Mouse (Mus musculus) hindbrain, embryonic 10.5 days (tissue): ENCODE data around the gene Evl. TPM values are rescaled to one million over a fixed set of nuclear protein-coding genes. Genes with fewer than 3 reads are reported as not detected.
"Not testable (repeated sequence)": the region's sequence is repeated elsewhere in the genome, so short reads cannot be mapped to it uniquely, and the experiment has no call there.

Source experiments
- DNase-seq: peaks from one replicate; pipeline ENCODE4 v3.0.0-alpha.2; 2017; ENCODE audit warnings: low spot score
- H3K27ac ChIP-seq: fragments of 300-500 bp; sonication (generic); 2 replicates; pipeline ENCODE4 v1.5.1; 2016; ENCODE audit warnings: mild to moderate bottlenecking, moderate library complexity
- H3K27me3 ChIP-seq: fragments of 300-500 bp; sonication (generic); 2 replicates; pipeline ENCODE4 v1.6.1; 2016; ENCODE audit warnings: mild to moderate bottlenecking; ENCODE audit not compliant: poor library complexity, insufficient read depth, severe bottlenecking
- H3K36me3 ChIP-seq: fragments of 300-500 bp; sonication (generic); 2 replicates; pipeline ENCODE4 v1.6.1; 2016; ENCODE audit warnings: mild to moderate bottlenecking, moderate library complexity
- H3K4me1 ChIP-seq: fragments of 300-500 bp; sonication (generic); replicated peaks from 2 replicates; pipeline ENCODE4 v1.6.1; 2016; ENCODE audit warnings: mild to moderate bottlenecking
- H3K4me3 ChIP-seq: fragments of 300-500 bp; sonication (generic); 2 replicates; pipeline ENCODE4 v1.5.1; 2016; ENCODE audit warnings: mild to moderate bottlenecking, moderate library complexity
- H3K9me3 ChIP-seq: fragments of 300-500 bp; sonication (generic); 2 replicates; pipeline ENCODE4 v1.6.1; 2016; ENCODE audit warnings: mild to moderate bottlenecking, moderate library complexity
- WGBS: fragments of 180-500 bp; shearing (Covaris S2); methylation state at CpG from one replicate; pipeline ENCODE4 v1.1.7; 2016; 5-methylcytosine and 5-hydroxymethylcytosine counted together
- polyA plus RNA-seq: library from polyadenylated mRNA; unstranded; fragments of >200 nt; fragmentation: Nextera tagmentation; extraction: Ambion mirVana; gene quantifications from 2 replicates; pipeline ENCODE4 v1.2.1, GENCODE M21; 2016

The Evl gene
- 59.1 and 75.2 TPM in 2 replicates for polyA plus RNA-seq

GRCm38 (mm10) chr12:108554120-108554841, at the start of gene Evl:
TSS of gene Evl (plus strand) at chr12:108554720.
- Histone ChIP-seq H3K4me3 (peak within 1 kb of the TSS; percentile 97), H3K4me1 (peaks cover 62% of the 10 kb centered on the region), H3K27me3 (no peaks in the 10 kb centered on the region; the same call in 1 of the 2 replicates), H3K36me3 (no peaks in the 10 kb centered on the region), H3K27ac (peak within 1 kb of the TSS; percentile 98), H3K9me3 (no peaks in the 10 kb centered on the region)
- peak; percentile 99 for DNase-seq
- 1% methylated on average over 47 of the region's 50 CpGs for WGBS

- Histone ChIP-seq H3K27me3 (no peaks in the 10 kb centered on the region), H3K4me1 (peaks cover 20% of the 10 kb centered on the region), H3K9me3 (no peaks in the 10 kb centered on the region), H3K4me3 (no peak overlapping the region), H3K36me3 (peaks cover 42% of the 10 kb centered on the region), H3K27ac (no peak overlapping the region)
- no peak for DNase-seq
- WGBS: 84% methylated on average over 2 of the region's 2 CpGs
These were observed 48.7 kb upstream of the Evl start for GRCm38 (mm10) chr12:108505846-108506245.

DNA sequence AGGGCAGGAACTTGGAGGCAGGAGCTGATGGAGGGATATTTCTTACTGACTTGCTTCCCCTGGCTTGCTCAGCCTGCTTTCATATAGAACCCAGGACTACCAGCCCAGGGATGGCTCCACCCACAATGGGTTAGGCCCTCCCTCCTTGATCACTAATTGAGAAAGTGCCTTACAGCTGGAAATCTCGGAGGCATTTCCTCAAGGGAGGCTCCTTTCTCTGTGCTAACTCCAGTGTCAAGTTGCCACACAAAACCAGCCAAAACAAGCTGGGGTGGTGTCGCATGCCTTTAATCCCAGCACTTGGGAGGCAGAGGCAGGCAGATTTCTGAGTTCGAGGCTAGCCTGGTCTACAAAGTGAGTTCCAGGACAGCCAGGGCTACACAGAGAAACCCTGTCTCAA, 47.5 kb upstream of the Evl start:
- H3K36me3 ChIP-seq: peaks cover 48% of the 10 kb centered on the region
- not testable (repeated sequence) for DNase-seq, H3K4me3 ChIP-seq, H3K9me3 ChIP-seq, H3K27me3 ChIP-seq, H3K27ac ChIP-seq
- 91% methylated on average over 3 of the region's 3 CpGs for WGBS
- H3K4me1 ChIP-seq: peaks cover 20% of the 10 kb centered on the region

GRCm38 (mm10) chr12:108510571-108510970, 43.9 kb upstream of the Evl start:
- no peak for DNase-seq
- Histone ChIP-seq H3K4me1 (0 out of 2 replicates have a peak, but pooled peaks cover 2% of the 10 kb centered on the region), H3K36me3 (peaks cover 63% of the 10 kb centered on the region), H3K4me3 (no peak overlapping the region), H3K27ac (no peak overlapping the region), H3K27me3 (no peaks in the 10 kb centered on the region), H3K9me3 (no peaks in the 10 kb centered on the region)
- 74% methylated on average over 7 of the region's 7 CpGs for WGBS

DNA sequence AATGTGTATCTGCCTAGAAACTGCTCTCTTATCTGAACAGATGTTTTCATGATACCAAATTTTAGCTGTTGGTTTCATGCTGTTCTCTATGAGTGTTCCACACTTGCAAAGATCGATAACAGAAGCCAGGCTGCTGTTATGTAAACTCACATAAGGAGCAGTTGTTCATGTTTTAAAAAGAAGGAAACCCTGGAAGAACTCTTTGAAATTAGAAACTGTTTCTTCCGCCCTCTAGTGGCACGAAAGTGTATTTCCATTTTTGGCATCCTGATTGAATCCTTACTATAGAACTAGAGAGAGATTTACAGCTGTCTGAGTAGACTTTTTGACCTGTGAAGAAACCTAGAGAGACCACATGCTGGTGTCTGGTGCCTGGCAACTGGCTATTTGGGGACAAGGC, 43.5 kb upstream of the Evl start:
- H3K27me3 ChIP-seq: no peaks in the 10 kb centered on the region
- 10% methylated on average over 3 of the region's 3 CpGs for WGBS
- DNase-seq: no peak
- no peak overlapping the region for H3K4me3 ChIP-seq
- no peak overlapping the region for H3K27ac ChIP-seq
- 0 out of 2 replicates have a peak, but pooled peaks cover 2% of the 10 kb centered on the region for H3K4me1 ChIP-seq
- peaks cover 65% of the 10 kb centered on the region for H3K36me3 ChIP-seq
- H3K9me3 ChIP-seq: no peaks in the 10 kb centered on the region

DNA sequence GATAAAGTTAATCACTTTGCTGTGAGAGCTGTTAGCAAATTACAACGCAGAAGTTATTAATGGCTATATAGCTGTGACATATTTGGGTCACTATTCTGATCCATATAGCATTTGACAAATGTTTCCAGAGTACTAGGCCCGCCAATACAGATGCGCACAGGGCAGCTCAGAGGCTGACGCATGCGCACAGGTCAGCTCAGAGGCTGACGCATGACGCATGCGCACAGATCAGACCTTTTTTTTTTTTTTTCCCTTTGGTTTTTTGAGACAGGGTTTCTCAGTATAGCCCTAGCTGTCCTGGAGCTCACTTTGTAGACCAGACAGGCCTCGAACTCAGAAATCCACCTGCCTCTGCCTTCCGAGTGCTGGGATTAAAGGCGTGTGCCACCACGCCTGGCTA, 39.1 kb upstream of the Evl start:
- Histone ChIP-seq H3K4me1 (0 out of 2 replicates have a peak, but pooled peaks cover 2% of the 10 kb centered on the region), H3K36me3 (peaks cover 90% of the 10 kb centered on the region), H3K27ac (no peak overlapping the region), H3K4me3 (no peak overlapping the region), H3K9me3 (no peaks in the 10 kb centered on the region), H3K27me3 (no peaks in the 10 kb centered on the region)
- DNase-seq: no peak
- WGBS: 94% methylated on average over 12 of the region's 12 CpGs

DNA sequence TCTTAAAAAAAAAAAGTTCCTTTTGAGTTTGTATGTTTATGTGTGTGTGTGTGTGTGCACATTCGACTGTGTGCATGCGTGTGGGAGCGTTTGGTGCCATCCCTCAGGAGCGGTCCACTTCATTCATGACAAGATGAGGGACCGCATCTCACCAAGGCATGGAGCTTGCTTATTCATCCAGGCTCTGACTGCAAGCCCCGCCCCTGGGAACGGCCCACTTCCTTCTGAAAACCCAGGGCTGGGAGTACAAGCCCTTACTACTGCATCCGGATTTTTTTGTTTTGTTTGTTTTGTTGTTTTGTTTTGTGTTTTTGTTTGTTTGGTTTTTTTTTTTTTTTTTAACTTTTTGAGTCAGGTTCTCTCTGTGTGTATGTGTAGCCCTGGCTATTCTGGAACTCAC, 35.1 kb upstream of the Evl start:
- no peak overlapping the region for H3K4me3 ChIP-seq
- 71% methylated on average over 8 of the region's 8 CpGs for WGBS
- DNase-seq: no peak
- H3K9me3 ChIP-seq: peaks cover 15% of the 10 kb centered on the region; the same call in 1 of the 2 replicates
- H3K36me3 ChIP-seq: peaks cover 100% of the 10 kb centered on the region
- no peak overlapping the region for H3K27ac ChIP-seq
- no peaks in the 10 kb centered on the region for H3K4me1 ChIP-seq
- no peaks in the 10 kb centered on the region for H3K27me3 ChIP-seq

DNA sequence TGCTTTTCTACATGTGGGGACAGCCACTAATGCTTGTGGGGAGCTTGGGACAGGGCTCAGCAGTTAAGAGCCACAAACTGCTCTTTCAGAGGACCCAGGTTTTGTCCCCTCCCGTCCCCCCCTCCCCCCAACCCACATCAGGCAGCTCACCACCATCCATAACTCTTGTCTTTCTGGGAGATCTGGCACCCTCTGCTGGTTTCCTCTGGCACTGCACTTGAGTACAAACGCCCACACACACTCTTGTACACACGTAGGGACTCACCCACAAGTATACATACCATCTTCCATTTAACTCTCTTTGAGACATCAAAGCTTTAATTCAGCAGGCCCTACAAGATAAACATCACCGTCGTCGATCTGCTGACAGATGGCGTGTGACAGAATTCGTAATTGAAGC, 25.3 kb upstream of the Evl start:
- 51% methylated on average over 8 of the region's 8 CpGs for whole genome bisulfite sequencing
- Histone ChIP-seq H3K9me3 (no peaks in the 10 kb centered on the region), H3K4me3 (no peak overlapping the region), H3K4me1 (no peaks in the 10 kb centered on the region), H3K27ac (no peak overlapping the region), H3K36me3 (peaks cover 92% of the 10 kb centered on the region), H3K27me3 (no peaks in the 10 kb centered on the region)
- DNase-seq: peak; percentile 71

DNA sequence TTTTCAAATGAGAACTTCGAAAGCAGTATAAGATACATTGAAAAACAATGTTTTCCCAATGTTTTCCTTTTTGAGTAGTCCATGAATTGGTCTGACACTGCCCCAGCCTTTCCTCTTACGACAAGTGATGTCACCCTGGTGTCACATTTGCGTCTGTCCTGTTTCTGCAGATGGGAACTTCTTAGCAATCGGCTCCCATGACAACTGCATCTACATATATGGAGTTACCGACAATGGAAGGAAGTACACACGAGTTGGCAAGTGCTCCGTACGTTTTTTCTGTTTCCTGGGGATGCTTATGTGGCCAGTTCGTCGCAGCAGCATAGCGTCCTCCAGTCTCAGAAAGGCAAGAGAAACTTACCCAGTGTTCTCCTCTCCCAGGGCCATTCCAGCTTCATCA, 20.0 kb upstream of the Evl start:
- Histone ChIP-seq H3K4me1 (no peaks in the 10 kb centered on the region), H3K9me3 (no peaks in the 10 kb centered on the region), H3K27ac (no peak overlapping the region), H3K4me3 (no peak overlapping the region), H3K36me3 (peaks cover 97% of the 10 kb centered on the region), H3K27me3 (no peaks in the 10 kb centered on the region)
- no peak for DNase-seq
- WGBS: 90% methylated on average over 11 of the region's 11 CpGs

DNA sequence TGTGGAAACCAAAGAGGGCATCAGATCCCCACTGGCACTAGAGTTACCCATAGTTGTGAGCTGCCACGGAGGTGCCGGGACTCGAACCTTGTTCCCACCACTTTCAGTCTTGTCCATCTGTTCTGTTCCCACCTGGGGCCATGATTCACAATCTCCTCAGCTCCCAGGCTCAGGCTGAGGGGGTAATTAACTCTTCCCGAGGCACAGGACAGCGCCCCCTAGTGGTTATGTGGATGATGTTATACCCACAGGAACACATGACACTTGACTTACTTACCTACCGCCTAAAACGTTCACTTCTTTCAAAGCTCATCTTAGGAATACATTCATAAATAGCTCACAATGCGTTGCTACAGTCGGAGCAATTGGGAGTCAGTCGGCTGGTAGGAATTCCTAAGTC, 18.1 kb upstream of the Evl start:
- Histone ChIP-seq H3K36me3 (peaks cover 84% of the 10 kb centered on the region), H3K4me3 (no peak overlapping the region), H3K4me1 (no peaks in the 10 kb centered on the region), H3K27me3 (no peaks in the 10 kb centered on the region), H3K9me3 (no peaks in the 10 kb centered on the region), H3K27ac (no peak overlapping the region)
- no peak for DNase-seq
- 74% methylated on average over 10 of the region's 10 CpGs for WGBS

DNA sequence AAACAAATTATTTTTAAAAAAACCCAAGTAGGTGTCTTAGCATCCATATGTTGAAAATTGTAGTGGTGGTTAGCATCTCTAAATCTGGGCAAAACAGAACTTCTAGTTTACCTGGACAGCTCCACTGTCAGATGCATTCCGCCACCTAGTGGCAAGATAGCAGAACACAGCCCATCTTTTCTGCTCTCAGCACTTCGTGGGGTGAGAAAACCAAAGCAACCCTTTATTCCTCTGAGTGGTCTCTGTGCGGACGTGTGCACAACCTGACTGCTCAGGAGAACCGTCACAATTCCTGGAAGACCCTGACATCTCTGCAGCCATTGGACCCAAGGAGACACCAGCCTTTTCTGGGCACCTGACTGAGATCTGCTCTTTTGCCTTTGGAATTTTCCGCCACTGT, 13.4 kb upstream of the Evl start:
- Histone ChIP-seq H3K27me3 (no peaks in the 10 kb centered on the region), H3K36me3 (peaks cover 44% of the 10 kb centered on the region), H3K9me3 (no peaks in the 10 kb centered on the region), H3K4me3 (no peak overlapping the region), H3K4me1 (peaks cover 7% of the 10 kb centered on the region), H3K27ac (no peak overlapping the region)
- WGBS: 28% methylated on average over 6 of the region's 6 CpGs
- DNase-seq: peak; percentile 56

DNA sequence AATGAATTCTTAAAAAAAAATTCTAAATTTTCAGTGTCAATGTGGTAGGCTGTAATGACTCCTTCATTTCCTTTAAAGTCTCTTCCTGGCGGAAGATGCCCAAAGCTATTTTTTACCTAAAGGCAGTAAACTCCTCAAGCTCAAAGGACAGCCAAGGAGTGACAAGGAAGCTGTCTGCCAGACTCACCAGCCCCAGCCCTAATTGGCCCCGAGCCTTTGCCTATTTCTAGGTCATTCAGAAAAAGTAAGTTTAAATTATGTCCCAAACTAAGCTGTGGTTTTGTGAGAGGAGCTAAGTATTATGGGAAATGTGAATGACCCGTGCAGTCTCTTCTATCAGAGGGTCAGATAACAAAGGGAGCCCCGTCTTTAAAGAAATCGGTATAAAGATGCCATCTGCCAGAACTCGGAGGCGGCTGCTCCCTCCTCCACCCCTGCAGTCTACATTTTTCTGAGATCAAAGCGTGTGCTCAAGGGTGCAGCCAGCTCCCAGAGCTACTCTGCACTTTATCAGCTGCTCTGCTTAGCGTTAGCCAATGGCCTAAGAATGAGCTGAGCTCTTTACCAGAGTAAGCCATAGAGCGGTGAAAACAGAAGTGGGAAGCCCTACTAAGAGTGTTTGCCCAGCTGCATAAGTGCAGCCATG, 7.9 kb upstream of the Evl start:
- Histone ChIP-seq H3K27ac (peak overlapping the region; percentile 84), H3K4me3 (0 out of 2 replicates have a peak overlapping the region, but pooled peaks have one; percentile 6), H3K9me3 (0 out of 2 replicates have a peak, but pooled peaks cover 14% of the 10 kb centered on the region), H3K27me3 (no peaks in the 10 kb centered on the region), H3K4me1 (peaks cover 27% of the 10 kb centered on the region), H3K36me3 (0 out of 2 replicates have a peak, but pooled peaks cover 3% of the 10 kb centered on the region)
- DNase-seq: peak; percentile 40
- 16% methylated on average over 10 of the region's 10 CpGs for WGBS

DNA sequence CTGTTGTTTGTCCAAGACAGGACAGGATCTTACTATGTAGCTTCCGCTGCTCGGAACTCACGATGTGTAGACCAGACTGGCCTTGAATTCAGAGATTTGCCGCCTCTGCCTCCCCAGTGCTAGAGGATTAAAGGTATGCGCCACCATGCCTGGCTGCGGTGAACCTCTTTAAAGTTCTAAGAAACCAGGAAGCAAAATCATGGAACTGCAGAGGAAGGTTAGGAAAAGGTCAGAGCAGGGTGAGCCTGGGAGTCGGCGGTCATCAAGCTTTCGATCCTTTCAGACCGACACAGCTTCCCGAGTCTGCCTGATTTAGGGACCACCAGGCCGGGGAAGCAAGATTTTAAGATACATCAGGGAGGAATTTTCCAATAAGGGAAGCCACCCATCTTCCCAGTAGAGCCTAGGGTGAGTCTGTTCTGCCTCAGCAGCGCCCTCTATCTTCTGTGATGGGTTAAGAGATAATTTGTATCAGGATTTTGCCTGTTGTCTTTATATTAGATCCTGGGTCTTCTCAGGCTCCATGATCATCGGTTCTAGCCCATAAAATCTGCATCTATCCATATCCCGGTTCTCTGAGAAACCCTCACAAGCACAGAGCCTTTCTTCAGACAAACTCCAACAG, 7.2 kb upstream of the Evl start:
- 0 out of 2 replicates have a peak, but pooled peaks cover 14% of the 10 kb centered on the region for H3K9me3 ChIP-seq
- H3K4me3 ChIP-seq: no peak overlapping the region
- peaks cover 32% of the 10 kb centered on the region for H3K4me1 ChIP-seq
- DNase-seq: no peak
- peak overlapping the region; percentile 84 for H3K27ac ChIP-seq
- no peaks in the 10 kb centered on the region for H3K36me3 ChIP-seq
- 73% methylated on average over 15 of the region's 15 CpGs for WGBS
- H3K27me3 ChIP-seq: no peaks in the 10 kb centered on the region
